Mouse (Mus musculus): ENCODE data around the gene Zfp184.
A peak's percentile ranks its signal among the peaks of the same experiment; 100 is the strongest.

Zfp184 gene

DNA sequence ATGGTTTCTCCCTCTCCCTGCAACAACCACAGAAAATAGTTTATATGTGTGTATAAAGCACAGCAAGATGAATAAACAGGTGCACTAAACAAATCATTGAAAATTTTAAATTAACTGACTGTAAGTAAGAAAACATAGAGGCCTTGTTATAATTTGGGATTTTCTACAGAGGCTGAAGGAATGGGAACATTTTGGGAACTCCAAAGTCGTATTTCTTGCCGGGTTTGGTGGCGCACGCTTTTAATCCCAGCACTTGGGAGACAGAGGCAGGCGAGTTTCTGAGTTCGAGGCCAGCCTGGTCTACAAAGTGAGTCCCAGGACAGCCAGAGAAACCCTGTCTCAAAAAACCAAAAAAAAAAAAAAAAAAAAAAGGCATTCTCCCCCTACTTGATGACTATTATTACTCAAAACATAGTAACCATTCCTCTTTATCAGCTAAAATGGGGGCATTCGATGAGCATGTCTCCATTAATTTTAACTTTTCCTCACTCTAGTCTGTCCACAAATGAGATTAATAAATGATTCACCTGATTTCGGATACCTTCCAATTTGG lies 24.1 kb upstream of the Zfp184 start:
- no peak for DNase-seq (ENCODE audit: low read depth, low spot score)

GRCm38 (mm10) chr13:21923417-21923816 lies 21.5 kb upstream of the Zfp184 start:
- DNase-seq (ENCODE audit: low read depth, low spot score): peak; percentile 48

- DNase-seq (ENCODE audit: low read depth, low spot score): no peak
These were observed 20.1 kb upstream of the Zfp184 start for GRCm38 (mm10) chr13:21924734-21925335.

- no peak for DNase-seq (ENCODE audit: low read depth, low spot score)
These were observed 13.9 kb upstream of the Zfp184 start for GRCm38 (mm10) chr13:21930981-21931380.

DNA sequence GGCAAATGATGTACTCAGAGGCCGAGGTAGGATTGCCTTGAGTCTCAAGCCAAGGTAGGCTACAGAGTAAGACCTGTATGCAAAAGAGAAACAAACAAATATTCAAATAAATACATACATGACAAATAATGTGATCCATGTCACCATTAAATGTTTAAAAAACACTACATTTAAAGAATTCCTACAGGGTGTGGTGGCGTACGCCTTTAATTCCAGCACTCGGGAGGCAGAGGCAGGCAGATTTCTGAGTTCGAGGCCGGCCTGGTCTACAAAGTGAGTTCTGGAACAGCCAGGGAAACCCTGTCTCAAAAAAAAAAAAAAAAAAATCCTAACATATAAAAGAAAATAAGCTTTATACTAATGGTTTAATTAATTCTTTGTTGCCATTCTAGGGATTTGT lies 13.2 kb upstream of the Zfp184 start:
- DNase-seq (ENCODE audit: low read depth, low spot score): no peak

DNA sequence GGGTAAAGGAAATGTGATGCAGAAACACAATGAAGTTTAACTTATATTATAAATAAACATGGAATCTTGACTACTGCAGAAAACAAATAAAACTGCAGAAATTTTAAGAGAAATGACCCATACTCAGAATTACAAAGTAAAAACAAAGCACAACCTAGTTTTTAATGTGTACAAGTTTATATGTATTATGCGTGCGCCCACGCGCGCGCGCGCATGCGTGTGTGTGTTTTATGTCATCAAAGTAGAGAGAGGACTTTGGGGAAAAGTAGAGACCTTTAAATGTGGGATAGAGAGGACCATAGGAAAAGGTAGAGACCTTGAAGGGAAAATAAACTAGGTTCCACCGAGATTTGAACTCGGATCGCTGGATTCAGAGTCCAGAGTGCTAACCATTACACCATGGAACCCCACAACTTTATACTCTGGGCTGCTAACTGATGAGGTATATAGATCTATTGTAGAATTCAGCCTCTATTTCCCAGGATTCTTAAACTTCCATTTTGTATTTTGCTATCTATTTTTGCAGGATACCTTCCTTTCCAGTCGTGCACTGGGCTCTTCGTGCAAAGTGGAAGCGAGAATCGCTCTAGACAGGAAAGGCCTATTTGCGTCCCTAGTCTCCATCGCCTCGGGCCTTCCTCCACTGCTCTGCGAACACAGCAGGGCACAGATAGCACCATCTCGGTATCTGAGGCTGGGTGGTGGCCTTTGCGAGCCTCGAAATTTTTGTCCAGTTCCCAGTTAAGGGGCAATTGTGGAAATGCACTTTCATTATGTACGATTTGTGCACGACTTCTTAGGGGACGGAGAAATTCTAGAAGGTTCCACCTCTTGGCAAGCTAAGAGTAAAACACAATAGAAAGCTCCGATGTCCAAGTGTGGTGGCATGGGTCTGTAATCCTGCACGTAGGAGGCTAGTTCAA lies 11.0 kb upstream of the Zfp184 start:
- peak; percentile 12 for DNase-seq (ENCODE audit: low read depth, low spot score)

- peak; percentile 36 for DNase-seq (ENCODE audit: low read depth, low spot score)
These were observed 9.7 kb upstream of the Zfp184 start for GRCm38 (mm10) chr13:21934982-21935791.

DNA sequence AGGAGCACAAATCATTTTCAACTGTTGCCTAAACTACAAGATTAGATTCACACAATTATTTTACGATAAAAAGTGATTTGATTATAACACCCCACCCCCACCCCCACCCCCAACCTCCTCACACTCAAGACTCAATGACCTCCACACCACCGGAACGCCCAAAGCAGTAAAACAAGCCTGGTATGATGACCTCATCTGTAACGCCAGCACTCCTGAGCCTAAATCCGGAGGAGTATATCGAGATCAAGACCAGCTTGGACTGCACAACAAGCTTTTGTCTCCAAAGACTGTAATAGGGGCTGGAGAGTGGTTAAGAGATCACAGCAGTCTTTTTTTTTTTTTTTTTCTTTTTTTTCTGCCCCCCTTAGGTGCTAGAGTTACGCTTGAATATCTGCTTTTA lies 9.1 kb upstream of the Zfp184 start:
- no peak for DNase-seq (ENCODE audit: low read depth, low spot score)

- peak; percentile 26 for DNase-seq (ENCODE audit: low read depth, low spot score)
These were observed 7.9 kb upstream of the Zfp184 start for GRCm38 (mm10) chr13:21936968-21937367.

DNA sequence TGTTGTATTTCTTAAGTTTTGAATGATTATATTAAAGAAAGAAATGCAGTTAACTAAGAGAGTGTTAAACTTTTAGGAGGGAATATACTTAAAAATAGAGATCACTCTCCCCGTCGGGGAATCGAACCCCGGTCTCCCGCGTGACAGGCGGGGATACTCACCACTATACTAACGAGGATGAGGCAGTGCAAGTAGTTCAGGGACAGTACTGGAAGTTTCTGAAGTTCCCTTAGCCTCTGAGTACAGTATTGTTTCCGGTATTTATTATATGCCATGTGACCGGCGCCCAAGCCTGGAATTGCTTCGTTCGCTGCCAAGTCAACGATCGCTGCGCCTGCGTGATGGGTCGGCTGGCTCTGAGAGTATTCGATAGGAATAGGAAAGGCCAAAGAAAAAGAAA lies 4.7 kb upstream of the Zfp184 start:
- peak; percentile 90 for DNase-seq (ENCODE audit: low read depth, low spot score)

DNA sequence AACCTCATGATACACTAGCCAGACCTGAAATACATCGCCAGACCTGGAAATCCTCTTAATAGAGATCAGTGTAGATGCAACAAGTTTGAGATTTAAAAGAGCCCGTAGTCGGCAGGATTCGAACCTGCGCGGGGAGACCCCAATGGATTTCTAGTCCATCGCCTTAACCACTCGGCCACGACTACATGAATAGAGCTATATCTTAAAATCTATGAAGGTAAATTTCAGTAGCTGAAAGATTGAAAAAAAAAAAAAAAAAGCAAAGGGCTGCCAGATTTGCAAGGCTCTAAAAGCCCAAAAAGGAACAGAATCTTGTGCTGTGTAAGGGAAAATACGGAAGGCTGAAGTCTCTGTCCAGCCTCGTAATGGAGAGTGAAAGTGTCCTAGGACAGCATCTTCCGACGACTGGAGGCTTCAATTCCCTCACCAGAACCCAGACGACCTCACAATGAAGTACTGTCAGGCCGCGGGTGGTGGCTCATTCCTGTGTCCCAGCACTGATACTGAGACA lies 4.0 kb upstream of the Zfp184 start:
- DNase-seq (ENCODE audit: low read depth, low spot score): peak; percentile 79

DNA sequence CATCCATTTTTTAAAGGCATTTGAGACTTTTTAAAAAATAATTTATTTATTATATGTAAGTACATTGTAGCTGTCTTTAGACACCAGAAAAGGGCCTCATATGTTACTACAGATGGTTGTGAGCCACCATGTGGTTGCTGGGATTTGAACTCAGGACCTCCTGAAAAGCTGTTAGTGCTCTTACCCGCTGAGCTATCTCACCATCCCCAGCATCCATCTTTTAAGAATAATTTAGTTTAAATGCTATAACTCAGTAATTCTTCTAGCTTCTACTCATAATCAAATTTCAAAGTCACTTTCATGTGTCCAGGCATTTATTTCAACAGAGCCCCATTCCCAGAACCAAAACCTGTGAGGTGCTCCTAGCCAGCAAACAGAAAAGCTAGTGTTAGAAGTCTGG lies 1.2 kb upstream of the Zfp184 start:
- no peak for DNase-seq (ENCODE audit: low read depth, low spot score)

GRCm38 (mm10) chr13:21944592-21944925 lies 335 bp upstream of the Zfp184 start:
- DNase-seq (ENCODE audit: low read depth, low spot score): no peak

DNA sequence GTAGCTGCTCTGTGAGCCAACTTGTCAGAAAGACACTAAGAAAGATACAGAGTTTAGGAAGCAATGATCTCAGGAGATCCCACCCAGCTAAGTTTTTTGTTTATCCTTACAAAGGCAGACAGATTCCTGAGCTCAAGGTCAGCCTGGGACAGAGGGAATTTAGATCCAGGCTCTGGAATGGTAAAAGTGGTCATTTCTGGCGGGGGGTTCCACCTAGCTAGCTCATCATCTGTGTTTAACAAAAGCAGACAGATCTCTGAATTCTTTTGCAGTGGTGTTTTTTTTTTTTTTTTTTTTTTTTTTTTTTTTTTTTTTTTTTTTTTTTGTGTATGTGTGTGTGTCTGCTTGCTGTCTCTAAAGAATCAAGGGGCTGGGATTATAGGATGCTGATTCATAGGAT lies 24.4 kb downstream of the Zfp184 start:
- DNase-seq (ENCODE audit: low read depth, low spot score): no peak

- no peak for DNase-seq (ENCODE audit: low read depth, low spot score)
These were observed 24.9 kb downstream of the Zfp184 start for GRCm38 (mm10) chr13:21969816-21970215.

- DNase-seq (ENCODE audit: low read depth, low spot score): no peak
These were observed 26.7 kb downstream of the Zfp184 start for GRCm38 (mm10) chr13:21971641-21972040.

DNA sequence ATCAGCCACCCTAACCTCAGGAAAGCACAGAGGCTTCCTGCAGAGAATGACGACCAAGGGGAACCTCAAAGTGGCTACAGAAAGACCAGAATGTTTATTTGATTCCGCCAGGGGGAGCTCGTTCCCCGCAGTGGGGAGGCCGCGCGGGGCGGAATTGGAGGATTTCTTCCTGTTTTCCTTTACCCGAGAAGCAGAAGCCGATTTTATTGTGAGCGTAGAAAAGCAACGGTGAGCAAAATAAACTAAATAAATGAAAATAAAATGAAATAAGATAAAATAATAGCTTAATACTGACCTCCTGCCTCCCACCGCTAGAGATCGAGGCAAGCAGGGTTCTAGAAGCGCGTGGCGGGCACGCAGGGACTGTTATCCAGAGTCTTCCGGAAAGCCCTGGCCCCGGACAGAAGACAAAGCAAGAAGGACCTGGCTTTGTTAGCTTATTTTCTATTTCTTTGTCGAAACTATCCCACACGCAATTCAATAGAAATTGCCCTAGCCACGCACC lies 29.4 kb downstream of the Zfp184 start:
- DNase-seq (ENCODE audit: low read depth, low spot score): peak; percentile 93

GRCm38 (mm10) chr13:21974726-21975473 lies 30.0 kb downstream of the Zfp184 start:
- peak; percentile 89 for DNase-seq (ENCODE audit: low read depth, low spot score)

- peak; percentile 53 for DNase-seq (ENCODE audit: low read depth, low spot score)
These were observed 36.3 kb downstream of the Zfp184 start, which contains the start of gene Pom121l2 for GRCm38 (mm10) chr13:21980981-21981802. TSS of gene Pom121l2 (plus strand) at chr13:21981194.

DNA sequence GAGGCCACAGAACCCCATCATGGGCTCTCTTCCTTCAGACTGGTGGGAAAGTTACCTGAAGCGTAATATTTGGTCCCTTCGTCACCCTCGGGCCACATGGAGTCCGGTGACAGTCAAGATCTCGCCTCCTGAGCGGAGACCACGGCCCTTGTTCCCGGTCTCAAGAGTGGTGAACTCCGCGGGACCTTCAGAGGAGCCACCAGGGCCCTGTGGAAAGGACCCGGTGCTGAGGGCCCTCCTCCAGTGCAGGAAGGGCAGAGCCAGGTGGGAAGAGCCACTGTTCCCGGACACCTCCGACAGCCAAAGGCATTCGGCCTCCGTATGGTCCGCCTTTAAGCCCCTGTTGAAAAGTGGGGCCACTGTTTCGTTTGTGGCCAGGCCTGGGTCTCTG lies 36.9 kb downstream of the Zfp184 start:
- no peak for DNase-seq (ENCODE audit: low read depth, low spot score)
